ENCODE assay signal across 8 mouse cellular contexts in the genomic region with DNA sequence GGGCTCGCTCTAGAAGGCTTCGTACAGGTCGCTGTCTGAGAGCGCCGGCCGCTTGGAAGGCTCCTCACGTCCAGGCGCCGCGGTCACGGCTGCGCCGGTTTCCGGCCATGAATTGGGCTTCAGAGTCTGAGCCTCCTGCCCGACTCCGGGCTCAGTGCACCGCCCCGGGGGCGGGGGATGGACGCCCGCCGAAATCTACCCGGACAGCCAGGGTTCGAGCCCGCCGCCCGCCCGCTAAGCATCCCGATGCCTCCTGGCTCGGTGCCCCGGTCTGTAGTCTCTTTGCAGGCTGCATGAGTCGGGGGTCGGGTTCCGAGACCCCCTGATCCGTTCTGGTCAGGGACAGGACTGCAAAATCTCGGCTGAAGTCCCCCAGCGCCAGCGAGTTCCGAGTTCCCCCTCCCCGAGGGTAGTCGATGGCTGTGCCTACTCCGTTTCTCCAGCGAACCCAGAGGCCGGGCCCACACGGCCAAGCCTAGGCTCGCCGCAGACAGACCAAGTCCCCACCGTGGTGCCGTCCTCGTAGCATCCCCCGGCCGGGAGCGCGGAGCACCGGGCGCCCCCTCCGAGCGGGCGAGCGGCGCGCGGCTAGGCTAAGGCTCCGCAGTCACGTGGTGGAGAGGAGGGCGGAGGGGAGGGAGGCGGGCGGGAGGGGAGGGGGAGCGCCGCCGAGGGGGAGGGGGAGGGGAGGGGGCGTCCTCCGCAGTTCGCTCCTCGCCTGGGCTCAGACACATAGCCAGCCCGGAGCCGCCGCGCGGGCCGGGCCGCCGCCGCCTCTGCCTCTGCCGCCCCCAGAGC. TPM values are rescaled to one million over a fixed set of nuclear protein-coding genes. Genes with fewer than 3 reads are reported as not detected.
DNase-seq lines count a peak whose midpoint lies in the region; ATAC-seq and TF ChIP-seq lines count a peak whose summit lies in the region.

No protein-coding gene starts in this region.

- no peaks in the 10 kb centered on the region for H3K36me3 ChIP-seq in lung, postnatal 0 days (ENCODE audit: insufficient read depth, low read length)
- H3K36me3 ChIP-seq in hindbrain, embryonic 14.5 days (replicated peaks; ENCODE audit: control insufficient read depth, insufficient read depth): no peaks in the 10 kb centered on the region
- H3K36me3 ChIP-seq in limb, embryonic 15.5 days: no peaks in the 10 kb centered on the region

- peaks cover 75% of the 10 kb centered on the region for H3K27me3 ChIP-seq in lung, postnatal 0 days (replicated peaks; ENCODE audit: insufficient read depth, low read length)
- peaks cover 63% of the 10 kb centered on the region for H3K27me3 ChIP-seq in hindbrain, embryonic 14.5 days (ENCODE audit: control insufficient read depth, insufficient read depth, low read length)
- H3K27me3 ChIP-seq in limb, embryonic 15.5 days: peaks cover 98% of the 10 kb centered on the region

- peak; percentile 30 for ATAC-seq in lung, postnatal 0 days
- peak; percentile 85 for ATAC-seq in hindbrain, embryonic 14.5 days (ENCODE audit: low FRiP score)
- peak; percentile 52 for ATAC-seq in limb, embryonic 15.5 days (ENCODE audit: insufficient number of reproducible peaks, low FRiP score, low TSS enrichment, low read depth)

- no peak overlapping the region for H3K27ac ChIP-seq in lung, postnatal 0 days (ENCODE audit: low read length)
- peak overlapping the region; percentile 88 for H3K27ac ChIP-seq in hindbrain, embryonic 14.5 days
- H3K27ac ChIP-seq in limb, embryonic 15.5 days: no peak overlapping the region

- no peak for TF ChIP-seq CTCF in lung, postnatal 0 days (IDR thresholded peaks at IDR 0.05)

- H3K9me3 ChIP-seq in lung, postnatal 0 days (ENCODE audit: low read length): no peaks in the 10 kb centered on the region
- H3K9me3 ChIP-seq in hindbrain, embryonic 14.5 days (ENCODE audit: control insufficient read depth, low read length): no peaks in the 10 kb centered on the region
- no peaks in the 10 kb centered on the region for H3K9me3 ChIP-seq in limb, embryonic 15.5 days

- peak overlapping the region; percentile 40 for H3K4me3 ChIP-seq in lung, postnatal 0 days (ENCODE audit: low read depth, low read length)
- H3K4me3 ChIP-seq in hindbrain, embryonic 14.5 days (replicated peaks; ENCODE audit: low read length): peak overlapping the region; percentile 85
- H3K4me3 ChIP-seq in limb, embryonic 15.5 days: peak overlapping the region; percentile 53

- no peaks in the 10 kb centered on the region for H3K4me1 ChIP-seq in lung, postnatal 0 days (ENCODE audit: insufficient read depth, low read depth, low read length)
- H3K4me1 ChIP-seq in hindbrain, embryonic 14.5 days (replicated peaks; ENCODE audit: control insufficient read depth, insufficient read depth, low read length): peaks cover 21% of the 10 kb centered on the region
- peaks cover 35% of the 10 kb centered on the region for H3K4me1 ChIP-seq in limb, embryonic 15.5 days

- 1% methylated on average over 70 of the region's 85 CpGs for WGBS in lung, postnatal 0 days
- under 1% methylated on average over 66 of the region's 85 CpGs for WGBS in hindbrain, embryonic 14.5 days
- WGBS in limb, embryonic 15.5 days: 1% methylated on average over 57 of the region's 85 CpGs

- TF ChIP-seq EP300 in lung, postnatal 0 days (IDR thresholded peaks at IDR 0.05): no peak

- DNase-seq in adrenal gland, postnatal 10 days: peak; percentile 17
- DNase-seq in adrenal gland, postnatal 25 days: no peak
- DNase-seq in lung, postnatal 0 days (ENCODE audit: low spot score): no peak
- no peak for DNase-seq in lung, postnatal 25 days (ENCODE audit: low spot score)
- DNase-seq in hindbrain, embryonic 14.5 days (ENCODE audit: low spot score): peak; percentile 75
- DNase-seq in retina, postnatal 1 day: peak; percentile 81
- DNase-seq in MN1 (ENCODE audit: low spot score): no peak

- H3K9ac ChIP-seq in lung, postnatal 0 days (replicated peaks; ENCODE audit: low read depth): no peak overlapping the region
- peak overlapping the region; percentile 89 for H3K9ac ChIP-seq in hindbrain, embryonic 14.5 days
- peak overlapping the region; percentile 31; the same call in 1 of the 2 replicates for H3K9ac ChIP-seq in limb, embryonic 15.5 days

- peak overlapping the region; percentile 65 for H3K4me2 ChIP-seq in lung, postnatal 0 days (replicated peaks; ENCODE audit: low read depth, low read length)
- H3K4me2 ChIP-seq in hindbrain, embryonic 14.5 days (replicated peaks): peak overlapping the region; percentile 64
- peak overlapping the region; percentile 92 for H3K4me2 ChIP-seq in limb, embryonic 15.5 days

RNA-seq across cellular contexts. Expression of a gene that starts 0.6 kb away (rescaled TPM):
- total RNA-seq in adrenal gland, postnatal 10 days (2021): under 1 TPM; 0.57 to 0.61 TPM
- 0.43 and 0.73 TPM in 2 replicates for total RNA-seq in adrenal gland, postnatal 25 days (2021)
- 0.02 and 0.29 TPM in 2 replicates for polyA plus RNA-seq in lung, postnatal 0 days (2015; fragmentation: Nextera tagmentation; extraction: Ambion mirVana)
- 7.0 and 7.7 TPM in 2 replicates for polyA plus RNA-seq in hindbrain, embryonic 14.5 days (2014; fragmentation: Nextera tagmentation; extraction: Ambion mirVana)
- 0.45 and 0.51 TPM in 2 replicates for polyA plus RNA-seq in limb, embryonic 15.5 days (2015; fragmentation: Nextera tagmentation; extraction: Ambion mirVana)

Comparison
In these comparisons a context has a peak if more than half of its experiments do, and no peak if none do; other contexts are left out.
1. DNase-seq: peak in adrenal gland, postnatal 10 days (single experiment), hindbrain, embryonic 14.5 days (single experiment) and retina, postnatal 1 day (single experiment); none in adrenal gland, postnatal 25 days (single experiment), lung, postnatal 0 days (single experiment), lung, postnatal 25 days (single experiment) and MN1 (single experiment).
2. ATAC-seq: peak in every context shown above with its lines; median percentile 85 in hindbrain, embryonic 14.5 days; 52 in limb, embryonic 15.5 days; 30 in lung, postnatal 0 days.
3. Peak in every context shown above with its lines, with median percentiles within 50 percentile points of each other: H3K4me2 ChIP-seq and H3K4me3 ChIP-seq.